Comparison of ENCODE assay signal across 9 mouse cellular contexts in genomic region chr9:58281597-58281996, GRCm38 (mm10). TPM values are rescaled to one million over a fixed set of nuclear protein-coding genes. Genes with fewer than 3 reads are reported as not detected.
DNase-seq lines count a peak whose midpoint lies in the region; ATAC-seq and TF ChIP-seq lines count a peak whose summit lies in the region.
"Had no signal": no experiment of that assay in that cellular context is flagged by ENCODE, and none has a peak within 500 bp of the region (broad histone marks: within the 10 kb centered on the region; RNA-seq: fewer than 3 reads in every experiment).

No protein-coding gene starts in this region.

- no peaks in the 10 kb centered on the region for H3K27me3 ChIP-seq in hindbrain, postnatal 0 days (ENCODE audit: insufficient read depth, low read length)
- no peaks in the 10 kb centered on the region for H3K27me3 ChIP-seq in hindbrain, embryonic 16.5 days (replicated peaks; ENCODE audit: control insufficient read depth, insufficient read depth, low read length)
- no peaks in the 10 kb centered on the region for H3K27me3 ChIP-seq in Patski
- H3K27me3 ChIP-seq in splenic B cell, adult 2 months (ENCODE audit: control insufficient read depth, insufficient read depth, low read length, poor library complexity, severe bottlenecking) = no peaks in the 10 kb centered on the region
- 0 out of 2 replicates have a peak, but pooled peaks cover 2% of the 10 kb centered on the region for H3K27me3 ChIP-seq in hindbrain, embryonic 13.5 days
- H3K27me3 ChIP-seq: limb, embryonic 13.5 days had no signal

- no peak overlapping the region for H3K4me2 ChIP-seq in hindbrain, postnatal 0 days (ENCODE audit: low read depth, low read length)
- H3K4me2 ChIP-seq in hindbrain, embryonic 16.5 days (ENCODE audit: low read length) = no peak overlapping the region
- no peak overlapping the region for H3K4me2 ChIP-seq in hindbrain, embryonic 13.5 days
- H3K4me2 ChIP-seq: limb, embryonic 13.5 days had no signal

- ATAC-seq in hindbrain, postnatal 0 days = no peak
- no peak for ATAC-seq in hindbrain, embryonic 16.5 days
- no peak for ATAC-seq in Patski
- no peak for ATAC-seq in hindbrain, embryonic 13.5 days (ENCODE audit: low FRiP score)

- intact Hi-C loops in gastrocnemius, postnatal 36 days (cut with DNase I) = loop anchor here (5.0 kb wide), 1 partner anchor 54 kb away; no protein-coding TSS in a partner anchor

- POLR2A ChIA-PET in Patski (lab: Charles Lee) = no interaction called here

- no peak overlapping the region for H3K9ac ChIP-seq in hindbrain, postnatal 0 days (replicated peaks; ENCODE audit: low read length)
- H3K9ac ChIP-seq in hindbrain, embryonic 16.5 days (ENCODE audit: low read depth, low read length) = no peak overlapping the region
- no peak overlapping the region for H3K9ac ChIP-seq in hindbrain, embryonic 13.5 days
- H3K9ac ChIP-seq: limb, embryonic 13.5 days had no signal

- peak; percentile 66 for TF ChIP-seq CTCF in hindbrain, postnatal 0 days (IDR thresholded peaks at IDR 0.05; ENCODE audit: low read depth)
- peak; percentile 63 for TF ChIP-seq CTCF in Patski (IDR thresholded peaks at IDR 0.05)

- CTCF ChIA-PET in Patski (lab: Charles Lee) = interaction anchor here (0.7 to 4.6 kb wide), 11 partner anchors 10 to 906 kb away, joined by 3 to 37 read pairs (median 4); no protein-coding TSS in a partner anchor

- H3K4me1 ChIP-seq in hindbrain, postnatal 0 days (ENCODE audit: insufficient read depth, low read length) = no peaks in the 10 kb centered on the region
- H3K4me1 ChIP-seq in hindbrain, embryonic 16.5 days (ENCODE audit: control insufficient read depth, insufficient read depth, low read depth, low read length) = no peaks in the 10 kb centered on the region
- H3K4me1 ChIP-seq in hindbrain, embryonic 13.5 days (replicated peaks) = no peaks in the 10 kb centered on the region; the same call in 1 of the 2 replicates

- no peak overlapping the region for H3K4me3 ChIP-seq in hindbrain, postnatal 0 days (ENCODE audit: low read length)
- H3K4me3 ChIP-seq in hindbrain, embryonic 16.5 days (ENCODE audit: low read length) = no peak overlapping the region
- no peak overlapping the region for H3K4me3 ChIP-seq in hindbrain, embryonic 13.5 days
- H3K4me3 ChIP-seq: limb, embryonic 13.5 days had no signal

- DNase-seq in hindbrain, postnatal 0 days (ENCODE audit: low spot score) = peak; percentile 41
- DNase-seq in B cell, adult 2 months = peak; percentile 78 to 81
- no peak for DNase-seq in Patski (ENCODE audit: low read depth, low spot score)
- DNase-seq in embryo, embryonic 10.5 days (ENCODE audit: low spot score) = peak; percentile 71
- DNase-seq in splenic B cell, adult 2 months (ENCODE audit: low read depth, low spot score) = peak; percentile 78
- no peak for DNase-seq in gastrocnemius, postnatal 36 days

- in situ Hi-C loops in Patski (cut with MboI; ENCODE audit: low pct_unique_long_range_greater_than_20kb) = no loop called here

- H3K27ac ChIP-seq in hindbrain, postnatal 0 days = no peak overlapping the region
- H3K27ac ChIP-seq in hindbrain, embryonic 16.5 days (ENCODE audit: low read depth, low read length) = no peak overlapping the region
- H3K27ac ChIP-seq in hindbrain, embryonic 13.5 days = no peak overlapping the region
- H3K27ac ChIP-seq: limb, embryonic 13.5 days had no signal

- WGBS in hindbrain, postnatal 0 days = 56% methylated on average over 3 of the region's 3 CpGs
- WGBS in hindbrain, embryonic 16.5 days = 57% methylated on average over 3 of the region's 3 CpGs
- 57% methylated on average over 3 of the region's 3 CpGs for WGBS in hindbrain, embryonic 13.5 days

- H3K36me3 ChIP-seq in hindbrain, postnatal 0 days (ENCODE audit: insufficient read depth, low read length) = no peaks in the 10 kb centered on the region
- H3K36me3 ChIP-seq in hindbrain, embryonic 16.5 days (ENCODE audit: control insufficient read depth, insufficient read depth, low read length) = no peaks in the 10 kb centered on the region
- H3K36me3 ChIP-seq in splenic B cell, adult 2 months (ENCODE audit: control insufficient read depth, insufficient read depth, low read length, poor library complexity, severe bottlenecking) = peaks cover 2% of the 10 kb centered on the region; the same call in 1 of the 2 replicates
- no peaks in the 10 kb centered on the region for H3K36me3 ChIP-seq in hindbrain, embryonic 13.5 days
- H3K36me3 ChIP-seq: limb, embryonic 13.5 days had no signal

- H3K9me3 ChIP-seq in hindbrain, postnatal 0 days (ENCODE audit: low read length) = no peaks in the 10 kb centered on the region
- H3K9me3 ChIP-seq in hindbrain, embryonic 16.5 days (ENCODE audit: control insufficient read depth, low read length) = no peaks in the 10 kb centered on the region
- no peaks in the 10 kb centered on the region for H3K9me3 ChIP-seq in hindbrain, embryonic 13.5 days
- H3K9me3 ChIP-seq: limb, embryonic 13.5 days had no signal

RNA-seq across cellular contexts. Expression of gene Stoml1, which starts 28.6 kb away (rescaled TPM):
- total RNA-seq in hindbrain, postnatal 0 days (2014; rRNA removed) = 145 and 157 TPM in 2 replicates
- 136 and 141 TPM in 2 replicates for polyA plus RNA-seq in hindbrain, postnatal 0 days (2015; fragmentation: Nextera tagmentation; extraction: Ambion mirVana)
- polyA plus RNA-seq in hindbrain, embryonic 16.5 days (2015; fragmentation: Nextera tagmentation; extraction: Ambion mirVana) = 141 and 142 TPM in 2 replicates
- 45.8 TPM for polyA plus RNA-seq in Patski (2021)
- 105 and 116 TPM in 2 replicates for polyA plus RNA-seq in hindbrain, embryonic 13.5 days (2015; fragmentation: Nextera tagmentation; extraction: Ambion mirVana)
- 1 to 10 TPM; 5.5 to 7.5 TPM for total RNA-seq in gastrocnemius, postnatal 36 days (2021)

RNA-seq across cellular contexts. Expression of gene Loxl1, which starts 31.4 kb away (rescaled TPM):
- 11.9 and 13.8 TPM in 2 replicates for total RNA-seq in hindbrain, postnatal 0 days (2014; rRNA removed)
- 9.1 and 9.7 TPM in 2 replicates for polyA plus RNA-seq in hindbrain, postnatal 0 days (2015; fragmentation: Nextera tagmentation; extraction: Ambion mirVana)
- 7.4 and 10.2 TPM in 2 replicates for polyA plus RNA-seq in hindbrain, embryonic 16.5 days (2015; fragmentation: Nextera tagmentation; extraction: Ambion mirVana)
- polyA plus RNA-seq in Patski (2021) = 139 TPM
- 8.0 and 8.1 TPM in 2 replicates for polyA plus RNA-seq in hindbrain, embryonic 13.5 days (2015; fragmentation: Nextera tagmentation; extraction: Ambion mirVana)
- total RNA-seq in gastrocnemius, postnatal 36 days (2021) = 10 to 100 TPM; 13.9 to 14.3 TPM

RNA-seq across cellular contexts. Expression of gene Pml, which starts 32.0 kb away (rescaled TPM):
- 11.4 and 17.0 TPM in 2 replicates for total RNA-seq in hindbrain, postnatal 0 days (2014; rRNA removed)
- 3.2 and 4.8 TPM in 2 replicates for polyA plus RNA-seq in hindbrain, postnatal 0 days (2015; fragmentation: Nextera tagmentation; extraction: Ambion mirVana)
- polyA plus RNA-seq in hindbrain, embryonic 16.5 days (2015; fragmentation: Nextera tagmentation; extraction: Ambion mirVana) = 3.9 and 6.0 TPM in 2 replicates
- polyA plus RNA-seq in Patski (2021) = 37.8 TPM
- polyA plus RNA-seq in hindbrain, embryonic 13.5 days (2015; fragmentation: Nextera tagmentation; extraction: Ambion mirVana) = 4.0 and 4.7 TPM in 2 replicates
- 1 to 10 TPM; 4.0 to 4.3 TPM for total RNA-seq in gastrocnemius, postnatal 36 days (2021)

Comparison
In these comparisons a context has a peak if more than half of its experiments do, and no peak if none do; other contexts are left out.
1. DNase-seq: peak in hindbrain, postnatal 0 days (single experiment), B cell, adult 2 months (2 of 2), embryo, embryonic 10.5 days (single experiment) and splenic B cell, adult 2 months (single experiment); none in Patski (single experiment) and gastrocnemius, postnatal 36 days (0 of 2).
2. RNA of gene Loxl1, which starts 31.4 kb away (polyA plus RNA-seq): 139 TPM in Patski (single experiment); 9.1 to 9.7 TPM in hindbrain, postnatal 0 days, 8.0 to 8.1 TPM in hindbrain, embryonic 13.5 days and 7.4 to 10.2 TPM in hindbrain, embryonic 16.5 days; every median in the first group is over 10 times any median in the second.